Mouse (Mus musculus) lung, adult 18-20 months (tissue): Measurements from ENCODE around the gene Gpbp1l1.

Experiments used
- DNase-seq, 2 experiments: peaks; one replicate each; pipeline ENCODE4 v3.0.0; 2022; ENCODE audit warnings: mixed read lengths in 2 of 2

Gene Gpbp1l1

DNA sequence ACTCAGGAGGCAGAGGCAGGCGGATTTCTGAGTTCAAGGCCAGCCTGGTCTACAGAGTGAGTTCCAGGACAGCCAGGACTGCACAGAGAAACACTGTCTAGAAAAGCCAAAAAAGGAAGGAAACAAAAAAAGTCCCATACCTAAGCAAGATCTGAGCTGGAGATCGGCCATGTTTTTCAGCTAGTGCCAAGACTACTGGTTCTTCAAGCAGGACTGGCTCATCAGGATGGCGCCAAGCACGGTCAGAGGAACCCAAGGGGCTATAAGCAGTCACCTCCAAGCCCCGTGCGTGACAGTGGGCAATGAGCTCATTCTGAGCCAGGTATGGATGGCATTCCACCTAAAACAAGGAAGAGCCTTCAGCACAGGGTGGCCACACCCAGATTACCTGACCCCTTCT, 81.4 kb downstream of the Gpbp1l1 start:
- DNase-seq, result no peak

- no peak for DNase-seq
These were observed 84.6 kb downstream of the Gpbp1l1 start for GRCm38 (mm10) chr4:116642071-116642470.
